Mouse (Mus musculus) frontal cortex, postnatal 14 days (tissue): ENCODE measurements at regions not wholly inside any gene's neighbourhood (a gene's known extent, or its start where the extent isn't known, plus 50 kb on each side); places are given as distances from the start of the nearest gene placed in this dataset.

Experiments
- DNase-seq, 2 experiments: peaks; one replicate each; pipeline ENCODE4 v3.0.0; 2022; ENCODE audit warnings: low spot score in 2 of 2

DNA sequence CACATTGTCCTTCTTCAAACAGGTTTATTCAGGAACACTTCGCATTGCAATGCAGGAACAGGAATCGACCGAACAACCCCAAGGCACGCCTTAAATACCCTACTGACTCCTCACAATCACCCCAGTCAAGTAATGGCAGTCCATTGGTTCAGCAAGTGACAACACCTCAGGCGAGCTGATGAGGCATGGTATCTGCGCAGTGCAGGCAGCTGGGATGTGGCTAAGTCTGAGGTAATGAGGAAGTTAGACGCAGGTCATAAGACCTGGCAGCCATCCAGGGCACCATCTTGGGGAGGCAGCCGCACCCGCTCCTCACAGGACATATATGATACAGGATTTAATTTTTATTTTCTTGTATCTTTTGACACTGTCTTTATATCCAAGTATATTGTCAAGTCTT is 1251.6 kb downstream of the Basp1 start:
- DNase-seq: no peak

GRCm38 (mm10) chr15:24157700-24158350 is 1255.7 kb downstream of the Basp1 start:
- no peak for DNase-seq

GRCm38 (mm10) chr15:24154291-24154690 is 1259.3 kb downstream of the Basp1 start:
- no peak for DNase-seq

DNA sequence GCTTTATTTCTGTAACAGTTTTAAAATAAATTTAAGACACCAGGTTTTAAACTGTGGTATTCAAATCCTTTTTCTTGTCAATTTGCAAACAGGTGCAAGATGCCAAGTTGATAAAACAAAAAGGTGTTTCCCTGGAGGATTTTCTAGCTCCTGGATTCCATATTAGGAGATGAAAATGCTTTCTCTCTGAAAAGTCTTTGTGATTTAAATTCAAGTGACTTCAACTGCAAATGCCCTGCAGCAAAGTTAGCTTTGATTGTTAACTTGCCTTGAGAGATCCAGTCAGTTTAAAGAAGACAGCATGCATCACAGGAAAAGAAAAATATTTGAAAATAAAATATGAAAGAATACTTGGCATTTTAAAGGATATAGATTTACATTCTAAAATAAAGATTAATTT is 1289.3 kb downstream of the Basp1 start:
- DNase-seq: no peak

- DNase-seq: no peak
Observed at GRCm38 (mm10) chr15:24086267-24086666, 1327.3 kb downstream of the Basp1 start.

DNA sequence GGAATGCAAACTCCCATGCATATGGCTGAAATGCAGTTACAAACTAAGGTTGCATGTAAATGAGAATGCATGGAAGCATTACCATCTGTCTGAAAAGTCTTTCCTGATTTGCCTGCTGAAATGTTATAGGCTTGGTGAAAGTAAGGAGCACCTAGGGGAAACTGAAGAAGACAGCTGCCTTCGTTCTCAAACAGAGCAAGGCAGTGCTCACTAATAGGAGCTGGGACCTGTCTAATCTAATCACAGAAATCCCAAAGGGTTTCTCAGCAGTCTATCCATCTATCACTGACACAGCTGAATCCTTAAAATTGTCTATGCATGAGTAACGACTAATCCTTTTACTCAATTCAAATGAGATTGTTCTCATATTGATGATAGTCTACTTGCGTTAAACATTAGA is 1360.4 kb downstream of the Basp1 start:
- no peak for DNase-seq

GRCm38 (mm10) chr15:24040847-24041246 is 1372.7 kb downstream of the Basp1 start:
- no peak for DNase-seq

- peak in 1 of 2 experiments; percentile 5 for DNase-seq
Observed at GRCm38 (mm10) chr15:24039174-24039573, 1374.4 kb downstream of the Basp1 start.

DNA sequence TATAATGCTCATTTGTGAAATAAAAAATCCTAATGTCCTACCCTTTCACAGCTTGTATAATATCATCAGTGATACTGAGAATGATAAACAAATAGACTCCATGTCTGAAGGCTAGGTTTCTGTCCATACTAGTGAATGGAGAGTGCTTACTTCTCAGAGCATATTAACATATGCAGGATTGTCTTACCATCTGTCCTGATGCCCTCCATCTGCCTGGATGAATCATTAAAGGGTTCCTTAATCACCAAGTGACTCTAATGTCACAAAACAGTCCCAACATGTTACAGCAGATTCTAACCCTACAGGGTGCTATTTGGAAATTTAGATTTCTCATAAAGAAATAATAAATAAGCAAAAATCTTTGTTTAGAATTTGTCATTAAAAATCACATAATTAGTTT is 1391.4 kb downstream of the Basp1 start:
- no peak for DNase-seq

DNA sequence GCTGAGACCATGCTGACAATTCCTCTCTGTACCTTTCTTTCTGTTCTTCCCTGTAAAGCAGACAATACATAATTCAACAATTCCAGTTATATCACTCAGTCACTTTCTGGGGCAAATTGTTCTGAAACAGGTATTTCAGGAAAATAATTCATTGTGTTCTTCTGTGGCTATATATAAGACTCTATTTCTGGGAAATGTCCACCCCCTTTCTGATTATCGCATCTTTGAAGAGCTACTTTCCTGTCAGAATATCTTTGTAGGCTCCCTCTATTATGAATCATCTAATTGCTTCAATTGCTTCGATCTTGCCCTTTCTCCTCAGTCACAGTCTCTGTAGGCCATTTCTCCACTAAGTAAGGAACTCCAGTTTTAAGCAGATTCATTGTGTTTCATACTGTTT is 1408.9 kb downstream of the Basp1 start:
- DNase-seq: no peak

GRCm38 (mm10) chr15:23979506-23979905 is 1430.7 kb downstream of the Cdh18 start:
- no peak for DNase-seq
